Mouse (Mus musculus) megakaryocyte, embryonic 14.5 days (primary cell): ENCODE results near the gene Anapc16.

ENCODE experiments used
- FLI1 ChIP-seq: IDR thresholded peaks from 2 replicates; pipeline ENCODE4 v1.6.1; 2012; ENCODE audit warnings: low read length, inconsistent platforms, mixed read lengths
- GATA1 ChIP-seq: IDR thresholded peaks from 3 replicates; pipeline ENCODE4 v1.6.1; 2012; ENCODE audit warnings: mixed read lengths, low read length, inconsistent platforms, borderline replicate concordance

GRCm38 (mm10) chr10:60042350-60042922 lies 39.5 kb upstream of the Anapc16 start:
- no peak for TF ChIP-seq GATA1
- no peak for TF ChIP-seq FLI1
